Mouse (Mus musculus): ENCODE measurements around the gene Prickle3.

Gene Prickle3

DNA sequence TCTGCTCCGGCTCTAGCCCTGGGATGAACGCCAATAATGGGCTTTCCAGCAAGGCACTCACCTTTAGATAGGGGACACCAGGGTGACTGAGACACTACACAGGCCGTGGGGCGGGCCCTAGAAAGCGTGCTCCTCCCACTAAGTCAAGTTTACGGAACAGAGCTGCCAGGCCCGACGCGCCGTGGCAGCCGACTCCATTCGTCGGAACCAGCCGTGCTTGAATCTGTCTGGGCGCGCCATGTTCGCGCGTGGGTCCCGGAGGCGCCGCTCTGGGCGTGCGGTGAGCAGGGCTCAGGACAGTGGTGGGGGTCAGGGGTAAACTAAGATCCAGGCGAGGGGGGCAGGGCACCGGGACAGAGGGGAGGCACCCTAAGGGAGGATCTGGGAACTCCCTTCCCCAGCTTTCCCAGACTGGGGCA, at the start of gene Prickle3:
TSS of gene Prickle3 (plus strand) at position 40 of the 419 bp plus-strand sequence.
- in situ Hi-C loops (cut with MboI; ENCODE audit: unreplicated experiment in 2 of 2) = no loop called here

DNA sequence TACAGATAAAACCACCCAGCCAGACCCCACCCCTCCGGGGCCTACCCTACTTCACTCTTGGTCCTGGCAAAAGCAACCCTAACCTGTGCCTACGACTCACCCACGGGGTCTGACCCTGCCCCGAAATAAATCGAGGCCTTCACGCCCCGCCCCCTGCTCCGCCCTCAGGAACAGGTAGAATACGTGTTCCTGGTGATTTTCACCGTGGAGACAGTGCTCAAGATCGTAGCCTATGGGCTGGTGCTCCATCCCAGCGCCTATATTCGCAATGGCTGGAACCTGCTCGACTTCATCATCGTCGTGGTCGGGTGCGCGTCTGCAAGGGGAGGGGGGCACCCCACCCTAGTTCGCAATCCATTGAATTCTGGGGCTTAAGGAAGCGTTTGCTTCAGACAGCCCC, 47.0 kb upstream of the Prickle3 start:
- in situ Hi-C loops (cut with MboI; ENCODE audit: unreplicated experiment in 2 of 2) = no loop called here

- in situ Hi-C loops (cut with MboI; ENCODE audit: unreplicated experiment in 2 of 2) = no loop called here
Observed at GRCm38 (mm10) chrX:7610536-7611258, 46.4 kb upstream of the Prickle3 start.

DNA sequence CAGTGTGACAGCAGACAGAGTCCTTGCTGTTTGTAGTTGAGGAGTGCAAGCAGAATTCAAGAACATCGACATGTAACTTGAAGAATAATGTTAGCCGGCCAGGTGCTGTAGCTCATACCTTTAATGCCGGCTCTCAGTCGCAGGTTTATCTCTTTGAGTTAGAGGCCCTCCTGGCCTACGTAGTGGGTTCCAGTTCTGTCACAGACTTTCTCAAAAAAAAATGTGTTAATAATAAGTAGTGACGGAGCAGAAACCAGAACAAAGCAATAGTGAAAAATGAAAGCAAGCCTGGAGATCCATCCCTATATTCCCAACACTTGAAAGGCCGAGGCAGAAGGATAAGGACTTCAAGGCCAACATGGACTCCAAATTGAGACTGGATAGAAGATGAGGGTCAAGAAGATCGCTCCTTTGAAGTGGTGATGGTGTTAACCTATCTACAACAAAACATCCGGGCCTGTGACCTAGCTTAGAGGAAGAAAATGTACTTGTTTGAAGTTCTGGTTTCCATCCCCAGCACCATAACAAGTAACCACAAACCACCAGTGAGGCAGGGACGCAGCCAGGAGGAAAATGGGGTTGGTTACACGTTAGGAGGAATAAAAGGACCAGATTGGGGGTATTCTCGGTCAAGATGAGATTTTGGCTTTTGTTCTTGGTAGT, 39.0 kb upstream of the Prickle3 start:
- in situ Hi-C loops (cut with MboI; ENCODE audit: unreplicated experiment in 2 of 2) = no loop called here

GRCm38 (mm10) chrX:7632560-7632959, 24.5 kb upstream of the Prickle3 start:
- in situ Hi-C loops (cut with MboI; ENCODE audit: unreplicated experiment in 2 of 2) = no loop called here

DNA sequence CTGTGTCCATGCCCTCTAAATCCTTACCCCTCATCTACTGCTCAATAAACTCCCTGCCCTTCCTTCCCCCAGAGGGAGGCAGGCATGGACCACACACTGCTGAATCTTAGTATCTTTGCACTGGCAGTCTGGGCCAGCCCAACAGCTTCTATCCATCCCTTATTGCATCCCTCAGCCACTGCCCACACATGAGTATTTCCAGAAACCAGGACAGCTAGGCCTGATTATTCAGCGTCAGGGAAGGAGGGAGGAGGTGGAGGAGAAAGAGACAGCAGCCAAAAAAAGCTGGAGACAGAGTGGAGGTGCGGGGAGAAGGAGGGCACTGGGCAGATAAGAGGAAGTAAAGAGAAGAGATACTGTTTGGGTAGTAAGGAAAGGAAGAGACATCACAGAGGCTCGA, 22.0 kb upstream of the Prickle3 start:
- in situ Hi-C loops (cut with MboI; ENCODE audit: unreplicated experiment in 2 of 2) = no loop called here

DNA sequence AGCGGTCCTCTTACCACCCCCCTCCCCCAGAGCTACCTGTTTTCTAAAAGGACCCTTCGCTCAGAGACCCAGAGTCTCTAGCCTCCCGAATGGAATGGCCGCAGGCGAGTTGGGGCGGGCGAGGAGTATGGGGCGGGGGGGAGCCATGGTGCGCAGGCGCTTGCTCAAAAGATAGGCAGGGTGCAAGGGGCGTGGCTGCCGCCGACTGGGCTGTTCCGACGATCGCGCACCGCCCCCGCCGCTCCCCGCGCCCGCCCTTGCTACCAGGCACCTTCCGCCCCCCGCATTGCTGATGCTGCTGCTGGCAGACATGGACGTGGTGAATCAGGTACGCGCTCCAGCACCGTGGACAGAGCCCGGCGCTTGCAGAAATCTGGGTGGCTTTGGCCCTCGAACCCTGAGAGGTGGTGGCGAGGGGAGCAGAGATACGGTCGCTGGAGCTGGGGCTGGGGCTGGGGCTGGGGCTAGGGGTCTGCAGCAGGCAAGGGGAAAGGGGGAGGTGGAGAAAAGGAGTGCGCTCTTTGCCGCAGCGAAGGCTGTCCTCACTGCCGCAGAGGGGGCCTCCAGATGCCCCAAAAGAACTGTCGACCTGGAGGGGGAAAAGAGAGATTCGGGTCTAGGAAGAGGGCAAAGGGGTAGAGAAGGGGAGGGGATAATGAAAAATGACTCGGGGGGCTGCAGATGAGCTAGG, 18.5 kb upstream of the Prickle3 start, which contains the start of gene Syp:
TSS of gene Syp (plus strand) at position 71 of the 691 bp plus-strand sequence.
- in situ Hi-C loops (cut with MboI; ENCODE audit: unreplicated experiment in 2 of 2) = no loop called here

DNA sequence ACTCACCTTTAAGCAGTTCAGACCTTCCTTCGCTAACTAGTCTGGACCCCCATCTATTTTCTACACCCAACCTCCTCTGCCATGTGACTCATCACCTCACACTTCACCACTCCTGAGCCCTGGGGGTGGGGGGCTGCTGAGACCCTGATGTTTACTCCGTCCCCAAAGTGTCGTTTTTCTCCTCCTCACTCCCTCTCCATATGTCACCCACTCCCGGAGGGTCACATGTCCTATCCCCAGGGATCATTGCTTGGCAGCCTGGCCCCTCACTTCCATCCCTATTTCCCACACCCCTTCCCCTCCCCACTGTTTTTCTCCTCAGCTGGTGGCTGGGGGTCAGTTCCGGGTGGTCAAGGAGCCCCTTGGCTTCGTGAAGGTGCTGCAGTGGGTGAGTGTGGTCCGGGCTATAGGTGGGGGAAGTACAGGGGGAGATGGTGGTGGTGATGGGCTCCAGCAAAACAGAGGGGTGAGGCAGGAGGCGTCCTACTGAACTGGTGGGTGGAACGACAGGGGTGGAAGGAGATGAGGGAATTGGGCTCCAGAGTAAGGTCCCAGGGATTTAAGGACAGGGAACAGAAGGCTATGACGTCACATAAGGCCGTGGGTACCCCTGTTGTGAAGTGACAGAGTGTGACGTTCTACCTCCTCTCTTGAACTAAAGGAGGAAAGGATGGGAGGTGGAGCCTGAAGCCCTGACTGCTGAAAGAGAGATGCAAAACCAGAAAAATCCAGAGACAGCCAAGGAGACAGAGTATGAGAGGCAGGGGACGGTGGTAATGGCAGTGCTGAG, 17.3 kb upstream of the Prickle3 start:
- in situ Hi-C loops (cut with MboI; ENCODE audit: unreplicated experiment in 2 of 2) = loop anchor here in 1 of 2 experiments (10.0 kb wide), 3 partner anchors 55 to 215 kb away; partner anchors contain the start of gene Gpkow

DNA sequence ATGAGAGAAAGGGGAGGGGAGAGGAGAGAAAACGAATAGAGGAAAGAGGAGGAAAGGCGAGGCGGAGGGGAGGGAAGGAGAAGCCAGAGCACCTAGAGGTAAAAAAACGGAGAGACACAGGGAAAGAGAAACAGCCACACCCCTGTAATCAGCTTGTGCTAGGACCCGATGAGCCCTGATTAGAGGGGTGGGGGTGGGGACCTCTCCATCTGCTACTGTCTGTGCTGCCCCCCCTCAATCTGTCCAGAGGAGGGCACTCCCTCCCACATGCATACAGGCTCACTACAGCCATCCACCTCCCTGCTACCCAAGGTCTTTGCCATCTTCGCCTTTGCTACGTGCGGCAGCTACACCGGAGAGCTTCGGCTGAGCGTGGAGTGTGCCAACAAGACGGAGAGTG, 16.3 kb upstream of the Prickle3 start:
- in situ Hi-C loops (cut with MboI; ENCODE audit: unreplicated experiment in 2 of 2) = loop anchor here in 1 of 2 experiments (10.0 kb wide), 3 partner anchors 54 to 216 kb away; partner anchors contain the start of gene Gpkow

- in situ Hi-C loops (cut with MboI; ENCODE audit: unreplicated experiment in 2 of 2) = loop anchor here (5.0 to 10.0 kb wide), 6 partner anchors 37 to 723 kb away; partner anchors contain the start of genes Gpkow (in 1 of the 2) and Magix (in 1 of the 2)
Observed at GRCm38 (mm10) chrX:7645349-7645748, 11.7 kb upstream of the Prickle3 start.

GRCm38 (mm10) chrX:7648671-7649304, 8.3 kb upstream of the Prickle3 start:
- in situ Hi-C loops (cut with MboI; ENCODE audit: unreplicated experiment in 2 of 2) = loop anchor here (5.0 to 10.0 kb wide), 6 partner anchors 34 to 726 kb away; partner anchors contain the start of genes Gpkow (in 1 of the 2) and Magix (in 1 of the 2)

GRCm38 (mm10) chrX:7658031-7658784, 1.1 kb downstream of the Prickle3 start:
- in situ Hi-C loops (cut with MboI; ENCODE audit: unreplicated experiment in 2 of 2) = no loop called here

- in situ Hi-C loops (cut with MboI; ENCODE audit: unreplicated experiment in 2 of 2) = no loop called here
Observed at GRCm38 (mm10) chrX:7658785-7659589, 1.9 kb downstream of the Prickle3 start.

DNA sequence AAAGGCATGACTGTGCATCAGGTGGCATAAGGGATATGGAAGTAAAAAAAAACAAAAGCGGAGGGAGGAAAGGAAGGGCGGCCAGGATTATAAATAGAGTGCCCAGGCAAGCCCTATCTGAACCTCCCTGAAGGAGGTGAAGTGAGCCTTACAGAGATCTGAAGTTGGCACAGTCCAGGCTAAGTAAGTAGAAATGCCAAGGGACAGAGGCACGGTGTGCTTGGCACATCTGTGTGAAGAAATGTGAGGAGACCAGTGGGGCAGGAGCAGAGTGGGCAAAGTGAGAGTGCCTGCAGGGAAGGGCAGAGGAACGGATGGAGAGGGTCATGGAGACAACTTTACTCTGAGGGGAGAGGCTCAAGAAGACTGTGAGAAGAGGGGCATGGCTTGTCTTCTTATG, 4.0 kb downstream of the Prickle3 start:
- in situ Hi-C loops (cut with MboI; ENCODE audit: unreplicated experiment in 2 of 2) = no loop called here

DNA sequence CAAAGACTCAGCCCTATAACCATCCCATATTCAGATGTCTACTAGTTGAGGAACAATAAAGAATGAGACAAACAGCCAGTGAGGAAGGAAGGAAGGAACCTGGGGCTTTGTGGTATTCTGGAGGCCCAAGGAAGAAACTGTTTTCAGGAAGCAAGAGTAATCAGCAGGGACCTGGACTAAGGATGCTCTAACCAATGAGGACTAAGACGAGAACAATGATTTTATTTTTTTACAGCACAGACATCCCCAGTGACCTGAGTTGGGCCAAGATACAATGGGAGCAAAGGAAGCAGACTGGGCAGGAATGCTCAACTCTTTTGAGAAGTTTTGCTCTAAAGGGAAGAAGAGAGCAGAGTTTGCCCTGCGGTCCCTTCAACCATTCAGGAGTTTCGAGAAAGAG, 5.9 kb downstream of the Prickle3 start:
- in situ Hi-C loops (cut with MboI; ENCODE audit: unreplicated experiment in 2 of 2) = no loop called here

DNA sequence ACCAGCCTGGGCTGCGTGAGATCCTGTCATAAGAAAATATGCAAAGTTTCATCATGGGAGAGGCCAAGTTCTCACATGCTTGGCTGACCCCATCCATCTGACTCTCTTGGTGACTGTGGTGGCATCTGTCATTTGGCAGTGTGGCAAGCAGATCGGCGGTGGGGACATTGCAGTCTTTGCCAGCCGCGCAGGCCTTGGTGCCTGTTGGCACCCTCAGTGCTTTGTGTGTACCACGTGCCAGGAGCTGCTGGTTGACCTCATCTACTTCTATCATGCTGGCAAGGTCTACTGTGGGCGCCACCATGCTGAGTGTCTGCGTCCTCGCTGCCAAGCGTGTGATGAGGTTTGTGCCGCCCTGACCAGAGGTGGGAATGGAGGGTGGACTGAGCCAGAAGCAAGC, 7.7 kb downstream of the Prickle3 start:
- in situ Hi-C loops (cut with MboI; ENCODE audit: unreplicated experiment in 2 of 2) = no loop called here

- in situ Hi-C loops (cut with MboI; ENCODE audit: unreplicated experiment in 2 of 2) = no loop called here
Observed at GRCm38 (mm10) chrX:7665739-7666502, 8.9 kb downstream of the Prickle3 start.

Data from v-Abl transformed pro-B cells (cell line).